Mouse (Mus musculus) embryonic fibroblast, embryonic 13.5 days (primary cell): Measurements from ENCODE around the gene Hdac7.

ENCODE experiments used
- CTCF ChIP-seq: IDR thresholded peaks from 2 replicates; pipeline ENCODE4 v1.5.1; 2011; ENCODE audit warnings: mild to moderate bottlenecking, control low read depth, low read length, moderate library complexity, borderline replicate concordance; ENCODE audit not compliant: insufficient read depth
- POLR2A ChIP-seq: IDR thresholded peaks from 2 replicates; pipeline ENCODE4 v1.6.1; 2011; ENCODE audit warnings: low read depth, mild to moderate bottlenecking, control low read depth, low read length, moderate library complexity

- TF ChIP-seq CTCF (no peak), POLR2A (no peak)
These were observed 7.4 kb downstream of the Hdac7 start for GRCm38 (mm10) chr15:97836894-97837247.
